ENCODE assay signal across 12 mouse cellular contexts in the genomic region with DNA sequence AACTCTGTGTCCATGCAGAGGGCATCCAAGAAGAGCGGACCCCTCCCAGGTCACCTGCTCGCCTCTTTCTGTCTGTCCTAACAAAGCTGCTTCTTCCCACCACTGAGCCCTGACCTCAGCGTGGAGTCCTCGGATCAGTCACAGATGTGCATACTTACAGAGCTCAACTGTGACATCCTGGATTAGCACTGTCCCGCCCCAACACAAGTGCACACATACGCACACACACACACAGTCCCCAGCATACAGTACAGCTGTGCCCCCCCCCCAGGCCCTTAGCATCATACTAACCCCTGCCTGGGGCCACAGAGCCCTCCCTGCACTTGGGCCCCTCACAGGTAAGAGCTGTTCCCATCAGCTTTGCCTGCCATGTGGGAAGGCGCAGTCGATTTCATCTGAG. TPM values are rescaled to one million over a fixed set of nuclear protein-coding genes. Genes with fewer than 3 reads are reported as not detected.
DNase-seq lines count a peak whose midpoint lies in the region; ATAC-seq lines count a peak whose summit lies in the region.
"Had no signal": no experiment of that assay in that cellular context is flagged by ENCODE, and none has a peak within 500 bp of the region (broad histone marks: within the 10 kb centered on the region; RNA-seq: fewer than 3 reads in every experiment).

No protein-coding gene starts in this region.

- ATAC-seq in kidney, embryonic 14.5 days (ENCODE audit: low FRiP score, low TSS enrichment): peak; percentile 29; the same call in 1 of the 2 replicates
- peak; percentile 57; the same call in 1 of the 2 replicates for ATAC-seq in embryonic facial prominence, embryonic 12.5 days (ENCODE audit: insufficient number of reproducible peaks, insufficient read depth, low FRiP score, low TSS enrichment)
- ATAC-seq in embryonic facial prominence, embryonic 13.5 days (ENCODE audit: insufficient number of reproducible peaks, insufficient read depth, low FRiP score, low TSS enrichment, low read depth): peak; percentile 23; the same call in 1 of the 2 replicates
- peak; percentile 59 for ATAC-seq in midbrain, embryonic 13.5 days

- H3K27me3 ChIP-seq in kidney, embryonic 14.5 days (ENCODE audit: control insufficient read depth, insufficient read depth, low read length): no peaks in the 10 kb centered on the region
- no peaks in the 10 kb centered on the region for H3K27me3 ChIP-seq in embryonic facial prominence, embryonic 12.5 days
- H3K27me3 ChIP-seq in embryonic facial prominence, embryonic 13.5 days: no peaks in the 10 kb centered on the region
- no peaks in the 10 kb centered on the region for H3K27me3 ChIP-seq in midbrain, embryonic 13.5 days
- H3K27me3 ChIP-seq: limb, embryonic 13.5 days; liver, embryonic 15.5 days had no signal

- no peak overlapping the region for H3K27ac ChIP-seq in kidney, embryonic 14.5 days (ENCODE audit: low read depth, low read length)
- no peak overlapping the region for H3K27ac ChIP-seq in embryonic facial prominence, embryonic 12.5 days
- no peak overlapping the region for H3K27ac ChIP-seq in embryonic facial prominence, embryonic 13.5 days
- H3K27ac ChIP-seq in midbrain, embryonic 13.5 days: no peak overlapping the region
- H3K27ac ChIP-seq: layer of hippocampus, adult 2 months; left cerebral cortex, adult 2 months; limb, embryonic 13.5 days; liver, embryonic 15.5 days had no signal

- H3K4me3 ChIP-seq in kidney, embryonic 14.5 days (ENCODE audit: low read length): no peak overlapping the region
- no peak overlapping the region for H3K4me3 ChIP-seq in embryonic facial prominence, embryonic 12.5 days
- no peak overlapping the region for H3K4me3 ChIP-seq in embryonic facial prominence, embryonic 13.5 days
- H3K4me3 ChIP-seq in midbrain, embryonic 13.5 days (replicated peaks): no peak overlapping the region
- H3K4me3 ChIP-seq: layer of hippocampus, adult 2 months; left cerebral cortex, adult 2 months; limb, embryonic 13.5 days; liver, embryonic 15.5 days had no signal

- H3K4me2 ChIP-seq in kidney, embryonic 14.5 days (replicated peaks; ENCODE audit: low read depth, low read length): no peak overlapping the region
- no peak overlapping the region for H3K4me2 ChIP-seq in embryonic facial prominence, embryonic 12.5 days (replicated peaks)
- H3K4me2 ChIP-seq in embryonic facial prominence, embryonic 13.5 days: no peak overlapping the region
- no peak overlapping the region for H3K4me2 ChIP-seq in midbrain, embryonic 13.5 days (replicated peaks)
- H3K4me2 ChIP-seq: limb, embryonic 13.5 days; liver, embryonic 15.5 days had no signal

- DNase-seq in kidney, adult 11 months: no peak
- no peak for DNase-seq in thymus, adult 18-20 months
- no peak for DNase-seq in ovary, postnatal 10 days (ENCODE audit: low spot score)
- no peak for DNase-seq in layer of hippocampus, postnatal 14 days (ENCODE audit: low spot score in 2 of 2)

- no peak overlapping the region for H3K9ac ChIP-seq in kidney, embryonic 14.5 days (ENCODE audit: low read depth, low read length)
- no peak overlapping the region for H3K9ac ChIP-seq in embryonic facial prominence, embryonic 12.5 days
- no peak overlapping the region for H3K9ac ChIP-seq in embryonic facial prominence, embryonic 13.5 days
- H3K9ac ChIP-seq in midbrain, embryonic 13.5 days (replicated peaks): no peak overlapping the region
- H3K9ac ChIP-seq: limb, embryonic 13.5 days; liver, embryonic 15.5 days had no signal

- H3K9me3 ChIP-seq in kidney, embryonic 14.5 days (ENCODE audit: control insufficient read depth, low read length): no peaks in the 10 kb centered on the region
- no peaks in the 10 kb centered on the region for H3K9me3 ChIP-seq in embryonic facial prominence, embryonic 12.5 days
- H3K9me3 ChIP-seq in embryonic facial prominence, embryonic 13.5 days: no peaks in the 10 kb centered on the region
- H3K9me3 ChIP-seq in midbrain, embryonic 13.5 days: no peaks in the 10 kb centered on the region
- H3K9me3 ChIP-seq: limb, embryonic 13.5 days; liver, embryonic 15.5 days had no signal

- no peaks in the 10 kb centered on the region for H3K36me3 ChIP-seq in kidney, embryonic 14.5 days (ENCODE audit: control insufficient read depth, insufficient read depth, low read length)
- H3K36me3 ChIP-seq in embryonic facial prominence, embryonic 12.5 days: no peaks in the 10 kb centered on the region
- H3K36me3 ChIP-seq in embryonic facial prominence, embryonic 13.5 days: no peaks in the 10 kb centered on the region; the same call in 1 of the 2 replicates
- no peaks in the 10 kb centered on the region for H3K36me3 ChIP-seq in midbrain, embryonic 13.5 days
- H3K36me3 ChIP-seq: liver, embryonic 15.5 days had no signal

- peaks cover 13% of the 10 kb centered on the region for H3K4me1 ChIP-seq in kidney, embryonic 14.5 days (ENCODE audit: control insufficient read depth, insufficient read depth, low read length)
- no peaks in the 10 kb centered on the region for H3K4me1 ChIP-seq in embryonic facial prominence, embryonic 12.5 days
- H3K4me1 ChIP-seq in embryonic facial prominence, embryonic 13.5 days: peaks cover 4% of the 10 kb centered on the region
- H3K4me1 ChIP-seq in midbrain, embryonic 13.5 days (replicated peaks): no peaks in the 10 kb centered on the region
- H3K4me1 ChIP-seq: limb, embryonic 13.5 days; liver, embryonic 15.5 days had no signal

- 91% methylated on average over 8 of the region's 8 CpGs for WGBS in kidney, embryonic 14.5 days
- WGBS in embryonic facial prominence, embryonic 12.5 days: 89% methylated on average over 8 of the region's 8 CpGs
- 80% methylated on average over 8 of the region's 8 CpGs for WGBS in embryonic facial prominence, embryonic 13.5 days
- 91% methylated on average over 8 of the region's 8 CpGs for WGBS in midbrain, embryonic 13.5 days

RNA-seq across cellular contexts. Expression of gene Dap, which starts 41.3 kb away (rescaled TPM):
- 87.1 and 96.9 TPM in 2 replicates for polyA plus RNA-seq in kidney, embryonic 14.5 days (2014; fragmentation: Nextera tagmentation; extraction: Ambion mirVana)
- 73.3 and 74.1 TPM in 2 replicates for polyA plus RNA-seq in embryonic facial prominence, embryonic 12.5 days (2016; fragmentation: Nextera tagmentation; extraction: Ambion mirVana)
- polyA plus RNA-seq in embryonic facial prominence, embryonic 13.5 days (2015; fragmentation: Nextera tagmentation; extraction: Ambion mirVana): 94.8 and 95.7 TPM in 2 replicates
- 30.6 and 31.1 TPM in 2 replicates for polyA plus RNA-seq in midbrain, embryonic 13.5 days (2015; fragmentation: Nextera tagmentation; extraction: Ambion mirVana)
- total RNA-seq in layer of hippocampus, postnatal 14 days (2021): 10 to 100 TPM; 14.7 to 17.0 TPM
